Mouse (Mus musculus) liver, embryonic 14.5 days (tissue): ENCODE data around the gene Tkt. TPM values are rescaled to one million over a fixed set of nuclear protein-coding genes. Genes with fewer than 3 reads are reported as not detected.

Source experiments
- ATAC-seq: fragments of 200-750 bp; cut with Nextera tagmentation; 2 replicates; pipeline ENCODE4 v1.8.0; 2017; ENCODE audit warnings: moderate number of reproducible peaks, mild to moderate bottlenecking, moderate library complexity; ENCODE audit not compliant: insufficient read depth
- DNase-seq, 3 experiments: peaks; one replicate each; pipeline ENCODE4 v3.0.0-alpha.2; 2012 to 2013; ENCODE audit warnings: low read depth in 3 of 3, low spot score in 3 of 3
- H3K27ac ChIP-seq: fragments of 300-500 bp; sonication (generic); 2 replicates; pipeline ENCODE4 v1.5.1; 2014; ENCODE audit warnings: moderate library complexity, mild to moderate bottlenecking, control low read depth, inconsistent platforms
- H3K27me3 ChIP-seq: fragments of 300-500 bp; sonication (generic); 2 replicates; pipeline ENCODE4 v1.6.1; 2014; ENCODE audit warnings: mild to moderate bottlenecking, low read length, moderate library complexity; ENCODE audit not compliant: control insufficient read depth, insufficient read depth
- H3K36me3 ChIP-seq: fragments of 300-500 bp; sonication (generic); replicated peaks from 2 replicates; pipeline ENCODE4 v1.6.1; 2014; ENCODE audit warnings: low read depth; ENCODE audit not compliant: control insufficient read depth, insufficient read depth
- H3K4me1 ChIP-seq, 2 experiments: fragments of 200-500 bp in 1 of 2; fragments of 300-500 bp in 1 of 2; sonication (generic) in 1 of 2; replicated peaks; 2 replicates each; pipeline ENCODE4 v1.6.1; 2012 to 2014; ENCODE audit warnings: antibody characterized with exemption in 1 of 2, inconsistent platforms in 1 of 2, low read length in 1 of 2; ENCODE audit not compliant: control insufficient read depth in 2 of 2, insufficient read depth in 2 of 2
- H3K4me2 ChIP-seq: fragments of 300-500 bp; sonication (generic); 2 replicates; pipeline ENCODE4 v1.6.1; 2014; ENCODE audit warnings: low read depth, mild to moderate bottlenecking, control low read depth, moderate library complexity
- H3K4me3 ChIP-seq, 2 experiments: fragments of 200-500 bp in 1 of 2; fragments of 300-500 bp in 1 of 2; sonication (generic) in 1 of 2; 2 replicates each; pipeline ENCODE4 v1.5.1; 2012 to 2014; ENCODE audit warnings: low read depth in 2 of 2, low read length in 2 of 2, mild to moderate bottlenecking in 2 of 2, control low read depth in 1 of 2, inconsistent platforms in 1 of 2, moderate library complexity in 1 of 2; ENCODE audit not compliant: insufficient read depth in 1 of 2
- H3K9ac ChIP-seq: fragments of 300-500 bp; sonication (generic); replicated peaks from 2 replicates; pipeline ENCODE4 v1.6.1; 2014; ENCODE audit warnings: mild to moderate bottlenecking, control low read depth, moderate library complexity
- H3K9me3 ChIP-seq: fragments of 300-500 bp; sonication (generic); 2 replicates; pipeline ENCODE4 v1.6.1; 2016; ENCODE audit warnings: low read length, mixed read lengths; ENCODE audit not compliant: control insufficient read depth
- CTCF ChIP-seq: IDR thresholded peaks from 2 replicates; pipeline ENCODE4 v1.5.1; 2016; ENCODE audit warnings: antibody characterized with exemption, low read depth, control low read depth
- EP300 ChIP-seq: IDR thresholded peaks from 2 replicates; pipeline ENCODE4 v1.6.1; 2016; ENCODE audit warnings: antibody characterized with exemption, low read depth
- WGBS: fragments of 180-500 bp; shearing (Covaris S2); extraction: QIAGEN DNeasy Blood & Tissue Kit; methylation state at CpG from one replicate; pipeline ENCODE4 v1.1.7; 2014; ENCODE audit not compliant: insufficient replicate concordance; 5-methylcytosine and 5-hydroxymethylcytosine counted together
- polyA plus RNA-seq, 2 experiments: library from polyadenylated mRNA; depleted of rRNA in 1 of 2; stranded (reverse) in 1 of 2; unstranded in 1 of 2; fragments of >200 nt; fragmentation: Nextera tagmentation in 1 of 2; extraction: Ambion mirVana in 1 of 2; gene quantifications; 2 replicates each; pipeline versions ENCODE4 v1.2.1 to v1.2.3; 2012 to 2014

Gene Tkt
- polyA plus RNA-seq (2012; rRNA removed) (132 and 153 TPM in 2 replicates), polyA plus RNA-seq (2014; fragmentation: Nextera tagmentation; extraction: Ambion mirVana) (86.7 and 98.4 TPM in 2 replicates)

DNA sequence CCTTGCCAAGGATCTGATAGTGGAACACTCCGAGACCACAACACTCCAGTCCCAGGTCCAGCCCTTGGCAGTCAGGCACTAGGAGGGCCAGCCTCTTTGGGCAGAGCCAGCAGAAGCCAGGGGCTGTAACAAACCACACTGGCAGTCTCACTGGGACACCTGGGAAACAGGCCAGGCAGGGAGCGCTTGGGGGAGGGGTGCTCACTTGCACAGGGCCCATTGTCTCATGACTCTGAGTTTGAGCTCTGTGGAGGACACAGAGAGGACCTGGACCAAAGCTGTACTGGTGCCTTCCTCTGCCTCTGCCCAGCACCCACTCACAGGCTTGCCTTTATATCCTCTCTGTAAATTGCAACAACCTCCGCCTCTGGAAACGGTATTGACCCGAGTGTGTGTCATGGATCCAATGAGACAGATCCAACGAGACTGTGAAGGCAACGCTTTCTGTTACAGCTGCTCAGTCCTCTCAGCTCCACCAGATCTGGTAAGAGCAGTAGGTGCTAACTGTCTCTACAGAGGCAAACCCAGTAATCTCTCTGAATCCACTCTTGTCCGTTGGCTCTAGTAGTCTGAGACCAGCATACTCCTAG is at the start of gene Tkt:
Gene Tkt (plus strand): TSS at position 229 of the 590 bp plus-strand sequence.
- H3K9ac ChIP-seq, result peak within 1 kb of the TSS; percentile 91
- WGBS, result 26% methylated on average over 8 of the region's 8 CpGs
- peak; percentile 47 for ATAC-seq
- H3K4me2 ChIP-seq, result peak within 1 kb of the TSS; percentile 100
- H3K4me3 ChIP-seq, result peak within 1 kb of the TSS; percentile 67 to 95
- TF ChIP-seq CTCF, result no peak
- no peak for TF ChIP-seq EP300
- H3K9me3 ChIP-seq, result no peaks in the 10 kb centered on the region
- peaks cover 31% of the 10 kb centered on the region in 2 experiments for H3K4me1 ChIP-seq
- H3K36me3 ChIP-seq, result no peaks in the 10 kb centered on the region
- DNase-seq, result no peak
- peak within 1 kb of the TSS; percentile 89 for H3K27ac ChIP-seq
- no peaks in the 10 kb centered on the region for H3K27me3 ChIP-seq

DNA sequence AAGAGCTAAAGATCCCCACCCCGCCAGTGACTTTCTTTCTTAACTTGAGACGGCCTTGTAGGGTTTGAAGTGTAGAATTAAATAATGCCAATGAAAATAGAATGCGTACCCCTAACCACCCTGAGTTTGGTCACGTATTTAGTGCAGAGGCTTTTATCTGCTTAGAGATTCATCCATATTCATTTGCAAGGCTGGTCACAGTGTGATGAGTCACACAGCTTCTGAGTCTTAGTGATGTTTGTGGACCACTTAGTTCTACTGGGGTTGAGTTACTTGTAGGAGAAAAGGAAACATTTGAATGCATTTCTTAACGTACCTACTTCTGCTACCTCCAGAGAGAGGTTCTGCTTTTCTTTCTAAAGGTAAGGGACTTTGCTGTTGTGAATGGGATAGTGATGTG is 43.2 kb upstream of the Tkt start:
- no peak for ATAC-seq

DNA sequence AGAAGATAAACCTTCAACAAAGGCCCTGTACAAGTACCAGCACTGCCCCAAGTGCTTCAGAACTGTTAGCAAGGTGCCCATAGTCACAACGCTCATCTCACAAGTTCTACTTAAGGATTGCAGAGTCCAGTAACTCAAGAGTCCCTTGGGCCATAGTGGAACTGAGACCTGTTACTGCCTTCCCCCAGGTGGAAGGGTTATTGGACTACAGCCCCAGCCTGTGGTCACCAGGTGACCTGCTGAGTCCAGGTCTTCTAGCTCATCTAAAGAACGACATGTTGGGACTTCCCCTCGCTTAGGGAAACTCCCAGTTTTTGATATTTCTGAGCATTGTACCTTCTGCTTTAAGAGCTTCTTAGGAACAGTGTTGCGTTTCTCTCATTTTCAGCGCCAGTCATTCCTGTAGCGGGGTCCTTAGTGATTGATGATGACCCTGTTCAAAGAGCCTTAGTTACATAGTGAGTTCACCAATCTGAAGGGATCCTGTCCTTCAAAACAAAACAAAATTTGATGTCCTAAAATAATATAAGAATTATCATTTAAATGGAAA is 37.9 kb upstream of the Tkt start:
- no peak for TF ChIP-seq CTCF
- no peak for TF ChIP-seq EP300
- no peak overlapping the region for H3K4me2 ChIP-seq
- DNase-seq, result no peak
- H3K27ac ChIP-seq, result no peak overlapping the region
- H3K9ac ChIP-seq, result no peak overlapping the region
- no peaks in the 10 kb centered on the region for H3K27me3 ChIP-seq
- peaks cover 17% of the 10 kb centered on the region for H3K36me3 ChIP-seq
- no peaks in the 10 kb centered on the region for H3K9me3 ChIP-seq
- H3K4me3 ChIP-seq, result no peak overlapping the region
- no peaks in the 10 kb centered on the region for H3K4me1 ChIP-seq
- WGBS, result 86% methylated on average over 6 of the region's 6 CpGs
- no peak for ATAC-seq

More for the DNA sequence above, 43.2 kb upstream of the Tkt start:
- peaks cover 17% of the 10 kb centered on the region for H3K36me3 ChIP-seq
- no peak overlapping the region for H3K9ac ChIP-seq
- WGBS, result 77% methylated on average over 5 of the region's 5 CpGs
- no peaks in the 10 kb centered on the region for H3K27me3 ChIP-seq
- TF ChIP-seq EP300 (no peak), CTCF (no peak)
- DNase-seq, result no peak
- H3K4me1 ChIP-seq, result no peaks in the 10 kb centered on the region
- no peak overlapping the region for H3K4me3 ChIP-seq
- no peaks in the 10 kb centered on the region for H3K9me3 ChIP-seq
- H3K27ac ChIP-seq, result no peak overlapping the region
- no peak overlapping the region for H3K4me2 ChIP-seq

DNA sequence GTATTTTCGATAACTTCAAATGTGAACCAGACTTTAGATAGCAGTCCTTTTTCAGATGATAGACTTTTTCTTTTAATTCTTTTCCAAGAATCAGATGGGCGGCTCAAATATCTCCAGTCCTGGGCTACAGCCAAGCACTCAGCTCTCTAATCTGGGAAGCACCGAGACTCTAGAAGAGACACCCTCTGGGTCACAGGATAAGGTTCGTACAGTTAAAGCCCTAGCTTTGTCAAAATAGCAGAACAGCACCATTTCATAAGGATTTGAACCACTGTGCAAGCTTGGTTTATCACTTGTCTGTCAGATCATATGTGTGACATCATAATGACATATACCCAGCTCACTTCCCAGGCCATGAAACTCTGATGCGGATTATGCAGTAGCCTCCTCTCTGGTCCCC is 35.3 kb upstream of the Tkt start:
- ATAC-seq, result no peak
- WGBS, result 65% methylated on average over 5 of the region's 5 CpGs
- no peaks in the 10 kb centered on the region for H3K9me3 ChIP-seq
- no peak for TF ChIP-seq CTCF
- no peak for TF ChIP-seq EP300
- DNase-seq, result peak in 1 of 3 experiments; percentile 2
- no peaks in the 10 kb centered on the region for H3K27me3 ChIP-seq
- no peak overlapping the region for H3K4me2 ChIP-seq
- no peak overlapping the region for H3K27ac ChIP-seq
- H3K9ac ChIP-seq, result no peak overlapping the region
- H3K4me1 ChIP-seq, result peaks cover 0 to 5% of the 10 kb centered on the region in 2 experiments; a peak in 2 of 4 replicates
- H3K4me3 ChIP-seq, result no peak overlapping the region
- peaks cover 9% of the 10 kb centered on the region for H3K36me3 ChIP-seq

DNA sequence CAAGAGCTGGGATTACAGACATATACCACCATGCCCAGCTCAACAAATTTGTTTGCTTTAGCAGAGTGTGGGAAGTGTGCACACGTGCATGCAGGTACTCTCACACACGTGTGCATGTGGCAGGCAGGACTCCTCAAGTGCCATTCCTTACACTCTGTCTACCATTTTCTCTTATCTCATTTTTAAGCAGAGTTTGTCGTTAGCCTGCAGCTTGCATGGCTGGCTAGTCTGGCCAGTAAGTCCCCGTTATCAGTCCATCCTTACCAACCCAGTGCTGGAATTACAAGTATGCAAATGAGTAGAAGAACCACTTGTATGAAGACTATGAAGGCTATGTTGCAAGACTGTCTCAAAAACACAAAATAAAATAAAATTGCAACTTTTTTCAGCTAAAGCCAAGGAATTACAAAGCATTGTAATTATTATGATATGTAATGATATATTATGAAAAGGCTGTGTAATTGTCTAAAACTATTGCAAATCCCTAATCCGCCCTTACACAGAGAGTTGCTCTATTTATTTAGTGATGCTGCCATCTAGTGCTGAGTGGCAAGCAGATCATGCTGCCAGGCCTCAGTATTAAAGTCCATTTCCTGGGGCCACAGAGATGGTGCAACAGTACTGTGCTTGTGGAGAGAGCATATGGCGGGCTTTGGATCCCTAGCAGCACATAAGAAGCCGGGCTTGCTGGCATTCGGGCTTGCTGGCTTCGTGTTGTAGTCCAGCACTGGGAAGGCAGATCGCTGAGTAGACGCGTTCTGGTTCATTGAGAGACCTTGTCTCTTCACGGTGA is 32.0 kb upstream of the Tkt start:
- ATAC-seq, result peak; percentile 74
- 67% methylated on average over 13 of the region's 13 CpGs for WGBS

More for the DNA sequence above, 32.0 kb upstream of the Tkt start:
- Histone ChIP-seq H3K36me3 (peaks cover 13% of the 10 kb centered on the region), H3K9me3 (no peaks in the 10 kb centered on the region), H3K27ac (no peak overlapping the region), H3K27me3 (no peaks in the 10 kb centered on the region), H3K4me2 (no peak overlapping the region), H3K4me3 (no peak overlapping the region), H3K4me1 (peaks cover 0 to 5% of the 10 kb centered on the region in 2 experiments; a peak in 2 of 4 replicates), H3K9ac (no peak overlapping the region)
- TF ChIP-seq CTCF (peak; percentile 66), EP300 (peak; percentile 30; the same call in 1 of the 2 replicates)
- peak in 2 of 3 experiments; percentile 13 to 22 for DNase-seq
